Mouse (Mus musculus): Measurements from ENCODE around the gene Slc22a23.

DNA sequence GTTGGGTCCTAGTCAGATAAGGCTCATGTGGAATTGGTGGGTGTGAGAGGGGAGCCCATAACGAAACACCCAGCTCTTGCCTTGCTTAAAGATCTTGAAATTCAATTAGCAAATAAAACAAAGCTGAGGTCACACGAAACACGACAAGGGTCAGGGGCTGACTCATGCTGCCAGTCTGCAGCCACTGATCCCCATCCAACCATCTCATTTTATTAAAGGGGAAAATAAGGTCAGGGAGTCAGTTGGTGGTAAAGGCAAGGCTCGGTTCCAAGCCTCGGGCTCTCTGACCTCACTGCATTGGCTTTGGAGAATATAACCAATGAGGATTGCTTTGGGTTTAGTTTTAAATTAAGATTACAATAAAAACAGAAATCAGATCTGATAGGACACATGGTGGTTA is 110.5 kb downstream of the Slc22a23 start:
- no peak for TF ChIP-seq CTCF (IDR thresholded peaks at IDR 0.05; ENCODE audit: low read depth)
- TF ChIP-seq EP300 (IDR thresholded peaks at IDR 0.05; ENCODE audit: low read depth) = no peak
